Mouse (Mus musculus): Measurements from ENCODE around the gene Nav2. TPM values are rescaled to one million over a fixed set of nuclear protein-coding genes. Genes with fewer than 3 reads are reported as not detected.
A peak's percentile ranks its signal among the peaks of the same experiment; 100 is the strongest.

The Nav2 gene
- polyA plus RNA-seq, 1 experiment from 2014 or later = 2.2 TPM

GRCm38 (mm10) chr7:49104376-49104775, 195.9 kb downstream of the Nav2 start:
- peak; percentile 95 for ATAC-seq (ENCODE audit: insufficient read depth)
- Histone ChIP-seq H3K4me2 (peak overlapping the region; percentile 51), H3K9ac (no peak overlapping the region), H3K4me1 (replicated peaks) (peaks cover 69% of the 10 kb centered on the region), H3K4me3 (replicated peaks) (no peak overlapping the region), H3K27ac (replicated peaks) (peak overlapping the region; percentile 86), H3K36me3 (replicated peaks) (no peaks in the 10 kb centered on the region), H3K9me3 (replicated peaks) (no peaks in the 10 kb centered on the region), H3K27me3 (no peaks in the 10 kb centered on the region)
- WGBS (ENCODE audit: insufficient replicate concordance) = 32% methylated on average over 8 of the region's 8 CpGs

- no peak overlapping the region for H3K4me3 ChIP-seq (replicated peaks)
- WGBS (ENCODE audit: insufficient replicate concordance) = 62% methylated on average over 1 of the region's 1 CpGs
- H3K4me2 ChIP-seq = peak overlapping the region; percentile 51
- peaks cover 65% of the 10 kb centered on the region for H3K4me1 ChIP-seq (replicated peaks)
- H3K9me3 ChIP-seq (replicated peaks) = no peaks in the 10 kb centered on the region
- no peaks in the 10 kb centered on the region for H3K36me3 ChIP-seq (replicated peaks)
- H3K27me3 ChIP-seq = no peaks in the 10 kb centered on the region
- ATAC-seq (ENCODE audit: insufficient read depth) = no peak
- H3K9ac ChIP-seq = no peak overlapping the region
- peak overlapping the region; percentile 86 for H3K27ac ChIP-seq (replicated peaks)
These were observed 196.3 kb downstream of the Nav2 start for GRCm38 (mm10) chr7:49104793-49105192.

- Histone ChIP-seq H3K4me3 (replicated peaks) (no peak overlapping the region), H3K36me3 (replicated peaks) (no peaks in the 10 kb centered on the region), H3K27ac (replicated peaks) (peak overlapping the region; percentile 86), H3K4me1 (replicated peaks) (peaks cover 60% of the 10 kb centered on the region), H3K9ac (no peak overlapping the region), H3K4me2 (no peak overlapping the region), H3K9me3 (replicated peaks) (no peaks in the 10 kb centered on the region), H3K27me3 (no peaks in the 10 kb centered on the region)
- ATAC-seq (ENCODE audit: insufficient read depth) = no peak
- 67% methylated on average over 2 of the region's 2 CpGs for WGBS (ENCODE audit: insufficient replicate concordance)
These were observed 197.0 kb downstream of the Nav2 start for GRCm38 (mm10) chr7:49105501-49105900.

- Histone ChIP-seq H3K9me3 (replicated peaks) (no peaks in the 10 kb centered on the region), H3K36me3 (replicated peaks) (no peaks in the 10 kb centered on the region), H3K4me1 (replicated peaks) (peaks cover 40% of the 10 kb centered on the region), H3K4me2 (no peak overlapping the region), H3K4me3 (replicated peaks) (no peak overlapping the region), H3K27me3 (no peaks in the 10 kb centered on the region), H3K9ac (no peak overlapping the region), H3K27ac (replicated peaks) (no peak overlapping the region)
- ATAC-seq (ENCODE audit: insufficient read depth) = no peak
- 67% methylated on average over 5 of the region's 5 CpGs for WGBS (ENCODE audit: insufficient replicate concordance)
These were observed 199.6 kb downstream of the Nav2 start for GRCm38 (mm10) chr7:49108076-49108475.

- Histone ChIP-seq H3K27me3 (peaks cover 79% of the 10 kb centered on the region), H3K9ac (no peak overlapping the region), H3K9me3 (replicated peaks) (no peaks in the 10 kb centered on the region), H3K27ac (replicated peaks) (no peak overlapping the region), H3K4me1 (replicated peaks) (peaks cover 5% of the 10 kb centered on the region; the same call in 1 of the 2 replicates), H3K4me2 (no peak overlapping the region), H3K4me3 (replicated peaks) (no peak overlapping the region), H3K36me3 (replicated peaks) (no peaks in the 10 kb centered on the region)
- no peak for ATAC-seq (ENCODE audit: insufficient read depth)
- 33% methylated on average over 8 of the region's 8 CpGs for WGBS (ENCODE audit: insufficient replicate concordance)
These were observed 210.5 kb downstream of the Nav2 start for GRCm38 (mm10) chr7:49119016-49119415.

- Histone ChIP-seq H3K9ac (no peak overlapping the region), H3K27ac (replicated peaks) (no peak overlapping the region), H3K27me3 (peaks cover 75% of the 10 kb centered on the region), H3K36me3 (replicated peaks) (no peaks in the 10 kb centered on the region), H3K4me3 (replicated peaks) (no peak overlapping the region), H3K9me3 (replicated peaks) (no peaks in the 10 kb centered on the region), H3K4me1 (replicated peaks) (peaks cover 5% of the 10 kb centered on the region; the same call in 1 of the 2 replicates), H3K4me2 (no peak overlapping the region)
- WGBS (ENCODE audit: insufficient replicate concordance) = 32% methylated on average over 20 of the region's 20 CpGs
- no peak for ATAC-seq (ENCODE audit: insufficient read depth)
These were observed 211.4 kb downstream of the Nav2 start for GRCm38 (mm10) chr7:49119794-49120487.

- 23% methylated on average over 6 of the region's 6 CpGs for WGBS (ENCODE audit: insufficient replicate concordance)
- ATAC-seq (ENCODE audit: insufficient read depth) = no peak
- peaks cover 78% of the 10 kb centered on the region for H3K27me3 ChIP-seq
These were observed 212.0 kb downstream of the Nav2 start for GRCm38 (mm10) chr7:49120488-49120864.

GRCm38 (mm10) chr7:49120935-49121691, 212.6 kb downstream of the Nav2 start:
- Histone ChIP-seq H3K9ac (no peak overlapping the region), H3K4me1 (replicated peaks) (peaks cover 5% of the 10 kb centered on the region; the same call in 1 of the 2 replicates), H3K4me2 (no peak overlapping the region), H3K27ac (replicated peaks) (no peak overlapping the region), H3K36me3 (replicated peaks) (no peaks in the 10 kb centered on the region), H3K27me3 (peaks cover 73% of the 10 kb centered on the region), H3K9me3 (replicated peaks) (no peaks in the 10 kb centered on the region), H3K4me3 (replicated peaks) (no peak overlapping the region)
- WGBS (ENCODE audit: insufficient replicate concordance) = 32% methylated on average over 20 of the region's 20 CpGs
- peak; percentile 51; the same call in 1 of the 2 replicates for ATAC-seq (ENCODE audit: insufficient read depth)

More at GRCm38 (mm10) chr7:49120488-49120864, 212.0 kb downstream of the Nav2 start:
- no peak overlapping the region for H3K27ac ChIP-seq (replicated peaks)
- no peak overlapping the region for H3K4me2 ChIP-seq
- no peak overlapping the region for H3K4me3 ChIP-seq (replicated peaks)
- no peak overlapping the region for H3K9ac ChIP-seq
- no peaks in the 10 kb centered on the region for H3K36me3 ChIP-seq (replicated peaks)
- no peaks in the 10 kb centered on the region for H3K9me3 ChIP-seq (replicated peaks)
- H3K4me1 ChIP-seq (replicated peaks) = peaks cover 5% of the 10 kb centered on the region; the same call in 1 of the 2 replicates

GRCm38 (mm10) chr7:49122498-49122897, 214.0 kb downstream of the Nav2 start:
- Histone ChIP-seq H3K4me3 (replicated peaks) (no peak overlapping the region), H3K4me1 (replicated peaks) (peaks cover 5% of the 10 kb centered on the region; the same call in 1 of the 2 replicates), H3K9me3 (replicated peaks) (no peaks in the 10 kb centered on the region), H3K9ac (no peak overlapping the region), H3K36me3 (replicated peaks) (no peaks in the 10 kb centered on the region), H3K4me2 (no peak overlapping the region), H3K27ac (replicated peaks) (no peak overlapping the region), H3K27me3 (peaks cover 64% of the 10 kb centered on the region)
- no peak for ATAC-seq (ENCODE audit: insufficient read depth)
- WGBS (ENCODE audit: insufficient replicate concordance) = 48% methylated on average over 7 of the region's 7 CpGs

GRCm38 (mm10) chr7:49125545-49125944, 217.0 kb downstream of the Nav2 start:
- Histone ChIP-seq H3K9ac (no peak overlapping the region), H3K27ac (replicated peaks) (no peak overlapping the region), H3K9me3 (replicated peaks) (no peaks in the 10 kb centered on the region), H3K27me3 (peaks cover 34% of the 10 kb centered on the region), H3K4me2 (no peak overlapping the region), H3K4me1 (replicated peaks) (peaks cover 5% of the 10 kb centered on the region; the same call in 1 of the 2 replicates), H3K4me3 (replicated peaks) (no peak overlapping the region), H3K36me3 (replicated peaks) (no peaks in the 10 kb centered on the region)
- 25% methylated on average over 3 of the region's 3 CpGs for WGBS (ENCODE audit: insufficient replicate concordance)
- ATAC-seq (ENCODE audit: insufficient read depth) = no peak

GRCm38 (mm10) chr7:49128224-49128623, 219.7 kb downstream of the Nav2 start:
- WGBS (ENCODE audit: insufficient replicate concordance) = 64% methylated on average over 8 of the region's 8 CpGs
- no peak overlapping the region for H3K27ac ChIP-seq (replicated peaks)
- H3K9me3 ChIP-seq (replicated peaks) = no peaks in the 10 kb centered on the region
- no peaks in the 10 kb centered on the region for H3K36me3 ChIP-seq (replicated peaks)
- no peak overlapping the region for H3K4me2 ChIP-seq
- H3K4me1 ChIP-seq (replicated peaks) = no peaks in the 10 kb centered on the region
- H3K9ac ChIP-seq = no peak overlapping the region
- no peak for ATAC-seq (ENCODE audit: insufficient read depth)
- no peak overlapping the region for H3K4me3 ChIP-seq (replicated peaks)
- H3K27me3 ChIP-seq = peaks cover 15% of the 10 kb centered on the region
